Mouse (Mus musculus) liver, embryonic 14.5 days (tissue): Measurements from ENCODE around the gene Micu1. TPM values are rescaled to one million over a fixed set of nuclear protein-coding genes. Genes with fewer than 3 reads are reported as not detected.

ENCODE experiments used
- ATAC-seq: fragments of 200-750 bp; cut with Nextera tagmentation; 2 replicates; pipeline ENCODE4 v1.8.0; 2017; ENCODE audit warnings: moderate number of reproducible peaks, mild to moderate bottlenecking, moderate library complexity; ENCODE audit not compliant: insufficient read depth
- DNase-seq, 3 experiments: peaks; one replicate each; pipeline ENCODE4 v3.0.0-alpha.2; 2012 to 2013; ENCODE audit warnings: low read depth in 3 of 3, low spot score in 3 of 3
- H3K27ac ChIP-seq: fragments of 300-500 bp; sonication (generic); 2 replicates; pipeline ENCODE4 v1.5.1; 2014; ENCODE audit warnings: moderate library complexity, mild to moderate bottlenecking, control low read depth, inconsistent platforms
- H3K27me3 ChIP-seq: fragments of 300-500 bp; sonication (generic); 2 replicates; pipeline ENCODE4 v1.6.1; 2014; ENCODE audit warnings: mild to moderate bottlenecking, low read length, moderate library complexity; ENCODE audit not compliant: control insufficient read depth, insufficient read depth
- H3K36me3 ChIP-seq: fragments of 300-500 bp; sonication (generic); replicated peaks from 2 replicates; pipeline ENCODE4 v1.6.1; 2014; ENCODE audit warnings: low read depth; ENCODE audit not compliant: control insufficient read depth, insufficient read depth
- H3K4me1 ChIP-seq, 2 experiments: fragments of 200-500 bp in 1 of 2; fragments of 300-500 bp in 1 of 2; sonication (generic) in 1 of 2; replicated peaks; 2 replicates each; pipeline ENCODE4 v1.6.1; 2012 to 2014; ENCODE audit warnings: antibody characterized with exemption in 1 of 2, inconsistent platforms in 1 of 2, low read length in 1 of 2; ENCODE audit not compliant: control insufficient read depth in 2 of 2, insufficient read depth in 2 of 2
- H3K4me2 ChIP-seq: fragments of 300-500 bp; sonication (generic); 2 replicates; pipeline ENCODE4 v1.6.1; 2014; ENCODE audit warnings: low read depth, mild to moderate bottlenecking, control low read depth, moderate library complexity
- H3K4me3 ChIP-seq, 2 experiments: fragments of 200-500 bp in 1 of 2; fragments of 300-500 bp in 1 of 2; sonication (generic) in 1 of 2; 2 replicates each; pipeline ENCODE4 v1.5.1; 2012 to 2014; ENCODE audit warnings: low read depth in 2 of 2, low read length in 2 of 2, mild to moderate bottlenecking in 2 of 2, control low read depth in 1 of 2, inconsistent platforms in 1 of 2, moderate library complexity in 1 of 2; ENCODE audit not compliant: insufficient read depth in 1 of 2
- H3K9ac ChIP-seq: fragments of 300-500 bp; sonication (generic); replicated peaks from 2 replicates; pipeline ENCODE4 v1.6.1; 2014; ENCODE audit warnings: mild to moderate bottlenecking, control low read depth, moderate library complexity
- H3K9me3 ChIP-seq: fragments of 300-500 bp; sonication (generic); 2 replicates; pipeline ENCODE4 v1.6.1; 2016; ENCODE audit warnings: low read length, mixed read lengths; ENCODE audit not compliant: control insufficient read depth
- CTCF ChIP-seq: IDR thresholded peaks from 2 replicates; pipeline ENCODE4 v1.5.1; 2016; ENCODE audit warnings: antibody characterized with exemption, low read depth, control low read depth
- EP300 ChIP-seq: IDR thresholded peaks from 2 replicates; pipeline ENCODE4 v1.6.1; 2016; ENCODE audit warnings: antibody characterized with exemption, low read depth
- WGBS: fragments of 180-500 bp; shearing (Covaris S2); extraction: QIAGEN DNeasy Blood & Tissue Kit; methylation state at CpG from one replicate; pipeline ENCODE4 v1.1.7; 2014; ENCODE audit not compliant: insufficient replicate concordance; 5-methylcytosine and 5-hydroxymethylcytosine counted together
- polyA plus RNA-seq, 2 experiments: library from polyadenylated mRNA; depleted of rRNA in 1 of 2; stranded (reverse) in 1 of 2; unstranded in 1 of 2; fragments of >200 nt; fragmentation: Nextera tagmentation in 1 of 2; extraction: Ambion mirVana in 1 of 2; gene quantifications; 2 replicates each; pipeline versions ENCODE4 v1.2.1 to v1.2.3; 2012 to 2014

The Micu1 gene
- polyA plus RNA-seq, 2 experiments, result 27.1 to 28.2 TPM

GRCm38 (mm10) chr10:59816569-59816968 lies 114.3 kb downstream of the Micu1 start:
- no peaks in the 10 kb centered on the region for H3K9me3 ChIP-seq
- H3K4me2 ChIP-seq, result no peak overlapping the region
- H3K9ac ChIP-seq, result no peak overlapping the region
- no peaks in the 10 kb centered on the region for H3K27me3 ChIP-seq
- H3K4me3 ChIP-seq, result no peak overlapping the region
- TF ChIP-seq EP300 (no peak), CTCF (no peak)
- H3K27ac ChIP-seq, result no peak overlapping the region
- DNase-seq (no peak), ATAC-seq (no peak)
- no peaks in the 10 kb centered on the region for H3K36me3 ChIP-seq
- 88% methylated on average over 6 of the region's 6 CpGs for WGBS
- H3K4me1 ChIP-seq, result peaks cover 7 to 17% of the 10 kb centered on the region in 2 experiments

GRCm38 (mm10) chr10:59817528-59817927 lies 115.3 kb downstream of the Micu1 start:
- peaks cover 7 to 13% of the 10 kb centered on the region in 2 experiments for H3K4me1 ChIP-seq
- no peak overlapping the region for H3K4me3 ChIP-seq
- no peak overlapping the region for H3K4me2 ChIP-seq
- no peaks in the 10 kb centered on the region for H3K9me3 ChIP-seq
- no peak overlapping the region for H3K9ac ChIP-seq
- DNase-seq, result no peak
- H3K36me3 ChIP-seq, result no peaks in the 10 kb centered on the region
- TF ChIP-seq EP300 (no peak), CTCF (peak; percentile 76)
- ATAC-seq, result no peak
- WGBS, result 32% methylated on average over 2 of the region's 2 CpGs
- no peaks in the 10 kb centered on the region for H3K27me3 ChIP-seq
- no peak overlapping the region for H3K27ac ChIP-seq

GRCm38 (mm10) chr10:59817991-59818390 lies 115.7 kb downstream of the Micu1 start:
- Histone ChIP-seq H3K9ac (no peak overlapping the region), H3K4me3 (no peak overlapping the region), H3K4me2 (no peak overlapping the region), H3K4me1 (peaks cover 7 to 10% of the 10 kb centered on the region in 2 experiments), H3K9me3 (no peaks in the 10 kb centered on the region), H3K36me3 (no peaks in the 10 kb centered on the region), H3K27me3 (no peaks in the 10 kb centered on the region), H3K27ac (no peak overlapping the region)
- no peak for ATAC-seq
- TF ChIP-seq CTCF (no peak), EP300 (no peak)
- 84% methylated on average over 8 of the region's 8 CpGs for WGBS
- DNase-seq, result no peak

GRCm38 (mm10) chr10:59819146-59819545 lies 116.9 kb downstream of the Micu1 start:
- no peak for TF ChIP-seq CTCF
- H3K9me3 ChIP-seq, result no peaks in the 10 kb centered on the region
- DNase-seq (no peak), ATAC-seq (no peak)
- H3K4me2 ChIP-seq, result no peak overlapping the region
- no peak overlapping the region for H3K9ac ChIP-seq
- H3K4me3 ChIP-seq, result no peak overlapping the region
- H3K27me3 ChIP-seq, result no peaks in the 10 kb centered on the region
- no peaks in the 10 kb centered on the region for H3K36me3 ChIP-seq
- H3K4me1 ChIP-seq, result peaks cover 6% of the 10 kb centered on the region in 2 experiments
- WGBS, result 77% methylated on average over 9 of the region's 9 CpGs
- no peak overlapping the region for H3K27ac ChIP-seq

- Histone ChIP-seq H3K9ac (no peak overlapping the region), H3K36me3 (no peaks in the 10 kb centered on the region), H3K27me3 (no peaks in the 10 kb centered on the region), H3K9me3 (no peaks in the 10 kb centered on the region), H3K4me2 (no peak overlapping the region), H3K4me3 (no peak overlapping the region), H3K4me1 (no peaks in the 10 kb centered on the region; a peak in 1 of 4 replicates), H3K27ac (no peak overlapping the region)
- no peak for TF ChIP-seq EP300
- no peak for TF ChIP-seq CTCF
- WGBS, result 77% methylated on average over 5 of the region's 5 CpGs
- ATAC-seq (no peak), DNase-seq (no peak)
Measured at GRCm38 (mm10) chr10:59820886-59821285, 118.6 kb downstream of the Micu1 start.
